Mouse (Mus musculus) cerebral cortex, adult 2 months (tissue): ENCODE data around the gene Eme2.

ENCODE experiments used
- WGBS: fragments of 180-500 bp; shearing (Covaris S2); methylation state at CpG from one replicate; pipeline ENCODE4 v1.1.7; 2018; 5-methylcytosine and 5-hydroxymethylcytosine counted together

Gene Eme2

GRCm38 (mm10) chr17:24894995-24895547 is at the start of gene Eme2, which contains the start of gene Mrps34:
Gene Eme2 (minus strand): TSS chr17:24895087.
Gene Mrps34 (plus strand): TSS chr17:24895116.
- WGBS = under 1% methylated on average over 62 of the region's 62 CpGs

DNA sequence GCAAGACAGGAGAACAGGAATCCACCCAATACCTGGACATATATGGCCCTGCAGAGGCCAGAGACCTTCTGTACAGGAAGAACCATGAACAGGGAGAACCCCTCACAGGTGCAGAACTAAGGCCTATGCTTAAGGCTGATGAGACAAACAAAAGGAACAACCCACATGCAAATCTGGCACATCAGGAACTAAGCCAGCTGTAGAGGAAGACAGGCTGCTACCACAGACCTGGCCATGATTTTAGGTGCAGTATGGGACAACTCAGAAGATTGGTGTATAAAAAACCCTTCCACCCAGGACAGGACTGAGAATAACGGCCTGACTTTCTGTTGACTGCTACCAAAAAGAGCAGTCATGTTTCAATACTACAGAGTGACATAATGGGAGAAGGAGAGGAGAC is 48.7 kb upstream of the Eme2 start:
- 79% methylated on average over 1 of the region's 1 CpGs for WGBS

DNA sequence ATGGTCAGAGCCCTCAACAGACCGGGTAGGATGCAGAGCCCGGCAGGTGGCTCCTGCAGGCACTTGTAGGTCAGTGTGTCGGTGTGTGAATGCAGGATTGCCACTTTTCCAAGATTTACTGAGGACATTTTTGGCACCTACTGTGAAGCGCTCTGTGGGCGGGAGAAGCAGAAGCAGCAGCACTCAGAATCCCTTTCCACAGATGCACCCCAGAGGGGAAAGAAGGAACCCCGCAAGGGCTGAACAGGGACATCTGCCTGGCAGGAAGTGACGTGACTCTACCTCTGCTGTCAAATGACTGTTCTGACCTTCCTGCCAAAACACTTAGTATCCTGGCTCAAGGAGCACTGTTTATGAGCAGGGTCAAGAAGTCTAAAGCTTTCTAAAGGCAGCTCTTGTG is 48.1 kb upstream of the Eme2 start:
- WGBS = 49% methylated on average over 7 of the region's 7 CpGs

DNA sequence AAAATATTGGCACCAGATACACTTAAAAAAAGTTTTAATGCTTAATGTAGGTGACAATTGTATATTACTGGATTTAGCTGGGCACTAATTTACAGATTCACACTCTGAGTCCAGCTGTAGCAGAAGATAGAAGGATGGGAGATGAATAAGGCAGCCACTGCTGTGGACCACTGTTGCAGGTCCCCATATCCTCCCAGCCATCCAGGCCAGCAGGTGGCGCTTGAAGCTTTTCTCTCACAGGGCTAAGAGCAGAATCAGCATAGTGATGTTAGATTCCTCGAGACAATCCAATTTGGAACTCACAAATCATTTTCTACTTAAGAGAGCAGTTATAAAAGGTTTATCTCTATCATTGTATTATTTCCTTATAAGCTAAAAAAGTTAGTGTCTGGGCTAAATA is 47.6 kb upstream of the Eme2 start:
- WGBS = 0% methylated on average over 2 of the region's 2 CpGs

GRCm38 (mm10) chr17:24937266-24937665 is 42.4 kb upstream of the Eme2 start:
- WGBS = 38% methylated on average over 6 of the region's 6 CpGs

DNA sequence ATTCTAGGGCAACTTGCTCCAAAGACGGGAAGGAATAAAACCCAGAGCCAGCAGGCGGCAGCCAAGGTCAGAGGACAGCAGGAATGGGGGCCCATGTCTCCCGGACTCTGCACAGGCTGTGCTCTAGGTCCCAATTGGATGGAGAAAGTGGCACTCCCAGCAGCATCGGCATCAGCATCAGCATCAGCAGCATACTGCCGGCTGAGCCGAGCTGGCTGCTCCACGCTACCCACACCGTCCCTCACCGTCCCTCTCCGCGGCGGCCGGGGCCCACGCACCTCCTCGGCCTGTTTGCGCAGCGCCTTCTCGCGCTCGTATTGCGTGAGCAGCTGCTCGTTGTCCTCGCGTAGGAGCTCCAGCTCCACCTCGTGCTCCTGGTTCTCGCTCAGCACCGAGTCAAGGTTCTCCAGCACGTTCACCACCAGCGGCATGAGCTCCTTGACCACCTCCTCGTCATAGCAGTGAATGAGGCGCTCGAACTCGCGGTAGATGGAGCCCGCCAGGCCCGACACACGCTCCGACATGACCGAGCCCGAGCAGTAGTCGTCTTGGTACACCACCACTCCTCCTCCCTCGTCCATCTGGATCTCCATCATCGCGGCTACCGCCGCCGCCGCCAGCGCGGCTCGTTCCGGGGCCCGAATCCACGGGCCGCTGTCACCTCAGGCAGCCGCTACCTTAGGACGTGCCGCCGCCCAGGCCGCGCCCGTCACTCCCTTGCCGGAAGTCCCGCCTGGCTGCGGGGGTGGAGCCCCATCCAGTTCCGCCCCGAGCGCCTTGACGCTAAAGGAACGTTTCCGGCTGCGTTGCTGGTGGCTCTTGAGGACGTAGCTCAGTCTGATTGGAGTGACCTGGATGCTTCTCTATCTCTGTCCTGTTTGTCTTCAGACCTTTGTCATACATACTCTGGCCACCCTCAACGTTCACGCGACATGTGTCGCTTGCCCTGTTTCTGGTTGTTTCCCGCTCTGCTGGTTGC is 41.7 kb upstream of the Eme2 start, which contains the start of gene Mapk8ip3:
Gene Mapk8ip3 (minus strand): TSS at position 719 of the 979 bp plus-strand sequence.
- WGBS = under 1% methylated on average over 78 of the region's 78 CpGs

GRCm38 (mm10) chr17:24934926-24935325 is 40.0 kb upstream of the Eme2 start:
- 30% methylated on average over 4 of the region's 4 CpGs for WGBS

DNA sequence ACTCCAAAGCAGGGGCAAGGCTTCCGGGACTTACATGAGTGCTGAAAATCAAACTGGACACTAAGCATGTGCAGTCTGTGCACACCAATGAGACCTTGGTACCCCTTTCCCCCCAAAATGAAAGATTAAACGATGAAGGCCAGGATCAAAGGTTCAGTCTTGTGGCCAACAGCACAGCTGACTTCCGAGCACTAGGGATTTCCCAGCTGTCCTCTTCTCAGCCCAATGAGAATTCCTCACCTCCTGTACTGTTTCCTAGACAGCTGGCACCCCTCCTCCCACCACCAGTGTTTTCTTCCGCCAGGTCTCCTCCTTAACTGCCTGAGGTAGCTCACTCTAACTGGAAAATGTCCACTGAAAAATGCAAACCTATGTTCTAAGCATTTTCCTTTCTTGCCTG is 38.3 kb upstream of the Eme2 start:
- 43% methylated on average over 4 of the region's 4 CpGs for WGBS

- WGBS = 61% methylated on average over 4 of the region's 4 CpGs
Observed at GRCm38 (mm10) chr17:24932431-24932830, 37.5 kb upstream of the Eme2 start.

- WGBS = 62% methylated on average over 1 of the region's 1 CpGs
Observed at GRCm38 (mm10) chr17:24929506-24929905, 34.6 kb upstream of the Eme2 start.

GRCm38 (mm10) chr17:24923246-24923645 is 28.4 kb upstream of the Eme2 start:
- 56% methylated on average over 1 of the region's 1 CpGs for WGBS

DNA sequence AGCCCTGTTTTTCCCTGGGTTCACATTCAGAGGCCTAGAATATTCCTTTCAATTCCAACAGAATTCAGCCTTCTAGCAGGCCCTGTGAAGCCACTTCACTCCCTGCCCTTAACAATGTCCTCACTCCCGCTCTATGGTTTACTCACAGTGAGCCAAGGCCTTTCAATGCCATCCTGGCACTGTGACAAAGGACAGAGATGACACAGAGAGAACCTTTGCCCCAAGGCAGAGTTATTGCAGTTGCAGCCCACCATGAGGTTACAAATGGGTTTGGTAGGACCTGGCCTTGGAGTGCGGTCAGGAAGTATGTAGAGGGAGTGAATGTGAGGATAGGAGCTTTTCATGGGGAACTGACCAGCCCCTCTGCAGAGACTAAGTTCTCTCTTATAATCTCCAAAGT is 12.7 kb upstream of the Eme2 start:
- WGBS = 85% methylated on average over 2 of the region's 2 CpGs

DNA sequence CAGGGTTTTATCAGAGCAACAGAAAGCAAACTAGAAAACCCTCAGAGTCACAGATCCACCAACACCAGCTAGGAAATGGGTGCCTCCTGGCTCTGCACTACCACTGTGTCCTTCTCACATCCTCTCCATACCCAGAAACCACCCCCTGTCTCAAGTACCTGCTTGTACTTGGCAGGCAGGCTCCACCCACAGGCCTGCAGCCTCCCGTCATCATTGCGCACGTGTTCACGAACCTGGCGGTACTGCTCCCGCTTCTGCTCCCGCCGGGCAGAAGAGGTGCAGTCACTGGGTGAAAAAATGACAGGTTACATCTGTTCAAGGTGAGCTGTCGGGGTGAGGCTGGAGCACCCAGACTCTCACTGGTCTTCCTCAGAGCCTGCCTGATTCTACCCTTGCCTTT is 8.9 kb upstream of the Eme2 start:
- WGBS = 74% methylated on average over 9 of the region's 9 CpGs

DNA sequence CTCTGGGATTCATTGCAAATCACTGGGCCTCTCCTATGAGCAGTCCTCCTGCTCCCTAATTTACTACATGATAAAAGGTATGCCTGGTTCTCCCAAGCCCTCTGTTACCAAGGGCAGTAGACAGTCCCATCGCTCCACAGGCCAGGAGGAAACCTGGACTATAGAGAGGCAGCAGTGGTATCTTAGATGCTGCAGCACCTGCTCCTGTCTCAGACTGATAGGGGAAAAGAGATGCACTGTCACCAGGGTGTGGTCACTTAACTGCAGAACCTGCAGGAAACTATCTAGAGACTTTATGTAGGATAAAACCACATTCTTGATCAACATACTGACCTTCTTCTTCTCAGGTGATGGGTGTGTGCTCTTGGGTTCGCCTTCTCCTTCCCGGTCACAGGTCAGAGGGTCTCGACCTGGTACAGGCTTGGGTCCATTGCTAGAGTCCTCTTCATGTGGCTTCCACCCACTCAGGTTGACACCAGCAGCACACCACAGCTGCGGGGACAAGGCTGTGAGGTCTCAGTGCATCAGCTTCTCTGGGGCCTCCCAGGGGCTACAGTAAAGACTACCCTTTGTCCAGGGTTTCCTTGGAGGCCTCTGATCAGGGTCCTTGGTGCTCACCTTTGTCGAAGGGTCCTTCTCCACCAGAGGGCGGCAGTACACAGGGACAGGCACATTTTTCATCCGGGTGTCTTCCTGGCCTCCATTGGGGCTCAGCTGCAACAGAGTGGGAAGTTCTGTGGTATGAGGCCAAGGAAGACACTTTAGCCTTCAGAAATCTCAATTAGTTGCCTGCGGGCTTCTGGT is 8.0 kb upstream of the Eme2 start:
- 64% methylated on average over 9 of the region's 9 CpGs for WGBS

GRCm38 (mm10) chr17:24902124-24902523 is 7.2 kb upstream of the Eme2 start:
- 89% methylated on average over 5 of the region's 5 CpGs for WGBS

DNA sequence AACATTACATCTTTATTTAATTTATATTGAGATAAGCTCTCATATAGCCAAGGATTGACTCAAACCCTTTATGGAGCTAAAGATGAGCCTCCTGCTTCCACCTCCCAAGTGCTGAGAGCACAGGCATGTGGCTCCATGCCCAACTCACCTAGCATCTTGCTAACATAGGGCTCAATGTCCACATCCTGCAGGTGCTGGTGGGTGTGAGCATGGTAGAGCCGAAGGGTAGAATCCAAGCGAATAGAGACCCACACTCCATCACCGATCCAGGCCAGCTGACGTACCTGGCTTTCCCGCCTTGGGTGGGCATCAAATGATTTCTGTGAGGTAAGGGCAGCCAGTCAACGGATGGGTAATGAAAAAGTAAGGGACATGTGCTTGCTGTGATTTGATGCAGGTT is 5.1 kb upstream of the Eme2 start:
- WGBS = 93% methylated on average over 6 of the region's 6 CpGs

GRCm38 (mm10) chr17:24899153-24899552 is 4.3 kb upstream of the Eme2 start:
- 60% methylated on average over 5 of the region's 5 CpGs for WGBS

DNA sequence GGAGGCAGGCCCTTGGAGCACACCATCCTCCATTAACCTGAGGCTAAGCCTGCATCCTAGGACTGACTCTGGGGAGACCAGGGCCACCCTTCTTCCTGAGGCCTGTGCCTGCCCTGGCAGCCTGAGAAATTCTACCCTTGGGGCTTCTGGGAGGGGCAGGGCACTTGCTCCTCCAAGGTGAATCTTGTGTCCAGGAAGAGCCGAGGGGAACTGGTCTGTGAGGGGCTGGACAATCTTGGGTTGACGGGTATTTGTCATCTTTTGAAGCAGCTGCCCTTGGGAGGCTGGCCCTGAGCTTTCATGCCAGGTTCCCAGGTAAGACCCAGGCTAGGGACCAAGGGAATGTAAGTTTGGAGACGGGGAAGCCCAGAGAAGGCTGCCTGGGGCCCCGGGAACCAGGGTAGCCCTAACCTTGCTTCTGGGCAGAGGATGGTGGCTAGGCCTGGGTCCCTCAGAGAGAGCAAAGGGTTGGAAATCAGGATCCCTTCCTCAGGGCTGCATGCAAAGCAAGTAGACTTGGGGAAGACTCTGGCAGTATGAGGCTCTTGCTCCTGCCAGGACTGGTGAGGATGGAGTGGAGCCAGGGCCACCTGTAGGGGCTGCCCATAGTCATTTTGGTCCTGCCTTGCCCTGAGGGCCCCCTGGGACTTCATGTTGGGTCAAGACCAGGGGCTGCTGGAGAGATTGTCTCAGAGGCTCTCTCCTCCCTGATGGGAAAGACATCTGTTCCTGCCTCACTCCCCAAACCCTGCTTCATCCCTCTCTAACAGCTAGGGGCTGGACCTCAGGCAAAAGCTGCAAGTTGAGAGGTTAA is 3.4 kb upstream of the Eme2 start:
- WGBS = 73% methylated on average over 4 of the region's 4 CpGs

DNA sequence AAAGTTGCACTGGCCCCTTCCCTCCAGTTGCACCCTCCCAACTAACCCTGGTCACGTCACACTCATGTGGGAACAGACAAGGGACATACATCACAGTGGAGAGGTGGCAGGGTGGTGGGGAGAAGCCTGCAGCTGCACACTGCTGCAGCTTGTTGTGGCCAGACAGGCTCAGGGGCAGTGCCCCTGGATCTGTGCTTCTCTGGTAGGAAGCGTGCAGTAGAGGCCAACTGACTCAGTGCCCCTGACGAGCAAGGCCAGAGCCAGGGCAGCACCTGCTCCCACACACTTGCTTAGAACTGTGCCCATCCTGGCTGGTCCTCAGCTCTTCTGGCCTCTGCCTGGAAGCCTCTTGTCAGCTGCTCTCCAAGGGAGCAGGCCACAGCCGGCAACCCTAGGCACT is 2.7 kb upstream of the Eme2 start:
- 50% methylated on average over 4 of the region's 4 CpGs for WGBS

GRCm38 (mm10) chr17:24896993-24897269 is 2.0 kb upstream of the Eme2 start:
- 19% methylated on average over 11 of the region's 11 CpGs for WGBS

- WGBS = under 1% methylated on average over 50 of the region's 50 CpGs
Observed at GRCm38 (mm10) chr17:24896241-24896992, 1.5 kb upstream of the Eme2 start, which contains the start of gene Nme3. Gene Nme3 (plus strand): TSS chr17:24896500.
